Mouse (Mus musculus): ENCODE measurements around the gene Lkaaear1. TPM values are rescaled to one million over a fixed set of nuclear protein-coding genes. Genes with fewer than 3 reads are reported as not detected.

The Lkaaear1 gene
- polyA plus RNA-seq, 1 experiment, result not detected

GRCm38 (mm10) chr2:181677096-181677754 is 21.0 kb downstream of the Lkaaear1 start:
- Histone ChIP-seq H3K27ac (ENCODE audit: insufficient read depth, low read depth, low read length) (peak overlapping the region; percentile 83), H3K4me3 (ENCODE audit: insufficient read depth, low read depth, low read length) (no peak overlapping the region), H3K27me3 (replicated peaks; ENCODE audit: control insufficient read depth, insufficient read depth, low read length) (no peaks in the 10 kb centered on the region), H3K4me1 (ENCODE audit: control insufficient read depth, insufficient read depth, low read length) (0 out of 2 replicates have a peak, but pooled peaks cover 4% of the 10 kb centered on the region), H3K36me3 (ENCODE audit: control insufficient read depth, insufficient read depth, low read length) (no peaks in the 10 kb centered on the region)
- TF ChIP-seq POLR2A (IDR thresholded peaks at IDR 0.05; ENCODE audit: low read depth, low read length) (no peak), CTCF (conservative IDR thresholded peaks at IDR 0.05; ENCODE audit: insufficient read depth, insufficient read length, low read depth, low read length) (no peak)
- DNase-seq, result peak; percentile 83
- 62% methylated on average over 5 of the region's 5 CpGs for WGBS

- H3K27ac ChIP-seq (ENCODE audit: insufficient read depth, low read depth, low read length), result peak overlapping the region; percentile 92
- H3K4me1 ChIP-seq (ENCODE audit: control insufficient read depth, insufficient read depth, low read length), result 0 out of 2 replicates have a peak, but pooled peaks cover 4% of the 10 kb centered on the region
- DNase-seq, result no peak
- no peaks in the 10 kb centered on the region for H3K36me3 ChIP-seq (ENCODE audit: control insufficient read depth, insufficient read depth, low read length)
- WGBS, result 63% methylated on average over 2 of the region's 2 CpGs
- H3K4me3 ChIP-seq (ENCODE audit: insufficient read depth, low read depth, low read length), result no peak overlapping the region
- no peaks in the 10 kb centered on the region for H3K27me3 ChIP-seq (replicated peaks; ENCODE audit: control insufficient read depth, insufficient read depth, low read length)
- TF ChIP-seq CTCF (conservative IDR thresholded peaks at IDR 0.05; ENCODE audit: insufficient read depth, insufficient read length, low read depth, low read length) (no peak), POLR2A (IDR thresholded peaks at IDR 0.05; ENCODE audit: low read depth, low read length) (no peak)
These were observed 21.8 kb downstream of the Lkaaear1 start for GRCm38 (mm10) chr2:181676424-181676823.

- Histone ChIP-seq H3K36me3 (ENCODE audit: control insufficient read depth, insufficient read depth, low read length) (no peaks in the 10 kb centered on the region), H3K27me3 (replicated peaks; ENCODE audit: control insufficient read depth, insufficient read depth, low read length) (no peaks in the 10 kb centered on the region; the same call in 1 of the 2 replicates), H3K4me3 (ENCODE audit: insufficient read depth, low read depth, low read length) (no peak overlapping the region), H3K4me1 (ENCODE audit: control insufficient read depth, insufficient read depth, low read length) (0 out of 2 replicates have a peak, but pooled peaks cover 4% of the 10 kb centered on the region), H3K27ac (ENCODE audit: insufficient read depth, low read depth, low read length) (peak overlapping the region; percentile 92)
- DNase-seq, result peak; percentile 92
- WGBS, result 3% methylated on average over 14 of the region's 14 CpGs
- TF ChIP-seq CTCF (conservative IDR thresholded peaks at IDR 0.05; ENCODE audit: insufficient read depth, insufficient read length, low read depth, low read length) (0 out of 2 replicates have a peak, but pooled peaks have one; percentile 9), POLR2A (IDR thresholded peaks at IDR 0.05; ENCODE audit: low read depth, low read length) (no peak)
These were observed 22.8 kb downstream of the Lkaaear1 start for GRCm38 (mm10) chr2:181675454-181675853.

- no peak for DNase-seq
- TF ChIP-seq CTCF (conservative IDR thresholded peaks at IDR 0.05; ENCODE audit: insufficient read depth, insufficient read length, low read depth, low read length) (no peak), POLR2A (IDR thresholded peaks at IDR 0.05; ENCODE audit: low read depth, low read length) (no peak)
- Histone ChIP-seq H3K4me1 (ENCODE audit: control insufficient read depth, insufficient read depth, low read length) (0 out of 2 replicates have a peak, but pooled peaks cover 4% of the 10 kb centered on the region), H3K27ac (ENCODE audit: insufficient read depth, low read depth, low read length) (peak overlapping the region; percentile 73), H3K27me3 (replicated peaks; ENCODE audit: control insufficient read depth, insufficient read depth, low read length) (no peaks in the 10 kb centered on the region; the same call in 1 of the 2 replicates), H3K36me3 (ENCODE audit: control insufficient read depth, insufficient read depth, low read length) (no peaks in the 10 kb centered on the region), H3K4me3 (ENCODE audit: insufficient read depth, low read depth, low read length) (no peak overlapping the region)
- 74% methylated on average over 4 of the region's 4 CpGs for WGBS
These were observed 23.3 kb downstream of the Lkaaear1 start for GRCm38 (mm10) chr2:181674934-181675333.

- Histone ChIP-seq H3K4me3 (ENCODE audit: insufficient read depth, low read depth, low read length) (no peak overlapping the region), H3K27ac (ENCODE audit: insufficient read depth, low read depth, low read length) (peak overlapping the region; percentile 35), H3K36me3 (ENCODE audit: control insufficient read depth, insufficient read depth, low read length) (no peaks in the 10 kb centered on the region), H3K27me3 (replicated peaks; ENCODE audit: control insufficient read depth, insufficient read depth, low read length) (no peaks in the 10 kb centered on the region; the same call in 1 of the 2 replicates), H3K4me1 (ENCODE audit: control insufficient read depth, insufficient read depth, low read length) (no peaks in the 10 kb centered on the region)
- 52% methylated on average over 1 of the region's 1 CpGs for WGBS
- peak; percentile 32 for DNase-seq
- TF ChIP-seq CTCF (conservative IDR thresholded peaks at IDR 0.05; ENCODE audit: insufficient read depth, insufficient read length, low read depth, low read length) (no peak), POLR2A (IDR thresholded peaks at IDR 0.05; ENCODE audit: low read depth, low read length) (no peak)
These were observed 24.7 kb downstream of the Lkaaear1 start for GRCm38 (mm10) chr2:181673501-181673900.

GRCm38 (mm10) chr2:181671984-181672383 is 26.3 kb downstream of the Lkaaear1 start:
- peak overlapping the region; percentile 34; the same call in 1 of the 2 replicates for H3K4me3 ChIP-seq (ENCODE audit: insufficient read depth, low read depth, low read length)

GRCm38 (mm10) chr2:181671326-181671725 is 26.9 kb downstream of the Lkaaear1 start, which contains the start of gene Sox18:
TSS of gene Sox18 (minus strand) at chr2:181671640.
- peak within 1 kb of the TSS; percentile 66 for H3K27ac ChIP-seq (ENCODE audit: insufficient read depth, low read depth, low read length)
- H3K36me3 ChIP-seq (ENCODE audit: control insufficient read depth, insufficient read depth, low read length), result no peaks in the 10 kb centered on the region
- peak; percentile 85 for DNase-seq
- TF ChIP-seq CTCF (conservative IDR thresholded peaks at IDR 0.05; ENCODE audit: insufficient read depth, insufficient read length, low read depth, low read length) (no peak), POLR2A (IDR thresholded peaks at IDR 0.05; ENCODE audit: low read depth, low read length) (peak; percentile 96)
- no peaks in the 10 kb centered on the region; the same call in 1 of the 2 replicates for H3K27me3 ChIP-seq (replicated peaks; ENCODE audit: control insufficient read depth, insufficient read depth, low read length)
- H3K4me1 ChIP-seq (ENCODE audit: control insufficient read depth, insufficient read depth, low read length), result no peaks in the 10 kb centered on the region
- 1% methylated on average over 43 of the region's 43 CpGs for WGBS
- H3K4me3 ChIP-seq (ENCODE audit: insufficient read depth, low read depth, low read length), result peak within 1 kb of the TSS; percentile 34

More at GRCm38 (mm10) chr2:181671984-181672383, 26.3 kb downstream of the Lkaaear1 start:
- no peak for DNase-seq
- WGBS, result 34% methylated on average over 7 of the region's 7 CpGs
- Histone ChIP-seq H3K4me1 (ENCODE audit: control insufficient read depth, insufficient read depth, low read length) (no peaks in the 10 kb centered on the region), H3K27me3 (replicated peaks; ENCODE audit: control insufficient read depth, insufficient read depth, low read length) (no peaks in the 10 kb centered on the region; the same call in 1 of the 2 replicates), H3K36me3 (ENCODE audit: control insufficient read depth, insufficient read depth, low read length) (no peaks in the 10 kb centered on the region), H3K27ac (ENCODE audit: insufficient read depth, low read depth, low read length) (peak overlapping the region; percentile 59; the same call in 1 of the 2 replicates)
- TF ChIP-seq CTCF (conservative IDR thresholded peaks at IDR 0.05; ENCODE audit: insufficient read depth, insufficient read length, low read depth, low read length) (no peak), POLR2A (IDR thresholded peaks at IDR 0.05; ENCODE audit: low read depth, low read length) (no peak)

All from kidney, adult 2 months (tissue).